In genomic region chr11:67723231-67724013, GRCm38 (mm10) we compare ENCODE assay signal across 29 mouse cellular contexts. TPM values are rescaled to one million over a fixed set of nuclear protein-coding genes. Genes with fewer than 3 reads are reported as not detected.
DNase-seq lines count a peak whose midpoint lies in the region; ATAC-seq and TF ChIP-seq lines count a peak whose summit lies in the region.
"Had no signal": no experiment of that assay in that cellular context is flagged by ENCODE, and none has a peak within 500 bp of the region (broad histone marks: within the 10 kb centered on the region; RNA-seq: fewer than 3 reads in every experiment).

No protein-coding gene starts in this region.

- ATAC-seq in forebrain, embryonic 15.5 days (replicated peaks) = no peak
- ATAC-seq: intestine, embryonic 16.5 days; midbrain, embryonic 16.5 days had no signal

- 44% methylated on average over 8 of the region's 8 CpGs for WGBS in olfactory bulb, adult 2 months
- WGBS in hindbrain, embryonic 10.5 days = 66% methylated on average over 8 of the region's 8 CpGs
- 82% methylated on average over 8 of the region's 8 CpGs for WGBS in forebrain, embryonic 15.5 days

- 0 out of 2 replicates have a peak overlapping the region, but pooled peaks have one; percentile 10 for H3K27ac ChIP-seq in layer of hippocampus, adult 2 months
- peak overlapping the region; percentile 91 for H3K27ac ChIP-seq in olfactory bulb, adult 2 months (ENCODE audit: insufficient read depth, low read depth, low read length)
- H3K27ac ChIP-seq in hindbrain, embryonic 10.5 days = no peak overlapping the region
- H3K27ac ChIP-seq in forebrain, embryonic 15.5 days (replicated peaks) = no peak overlapping the region
- H3K27ac ChIP-seq: gastrocnemius, adult 2 months; hindbrain, embryonic 15.5 days; limb, embryonic 13.5 days; liver, embryonic 13.5 days; lung, embryonic 15.5 days had no signal

- H3K9me3 ChIP-seq in hindbrain, embryonic 10.5 days = no peaks in the 10 kb centered on the region
- no peaks in the 10 kb centered on the region for H3K9me3 ChIP-seq in forebrain, embryonic 15.5 days
- H3K9me3 ChIP-seq: hindbrain, embryonic 15.5 days; limb, embryonic 13.5 days; liver, embryonic 13.5 days; lung, embryonic 15.5 days had no signal

- TF ChIP-seq POLR2A in olfactory bulb, adult 2 months (IDR thresholded peaks at IDR 0.05; ENCODE audit: insufficient read depth, low read depth, low read length) = no peak

- no peaks in the 10 kb centered on the region for H3K27me3 ChIP-seq in hindbrain, embryonic 10.5 days (ENCODE audit: insufficient read depth, poor library complexity, severe bottlenecking)
- H3K27me3 ChIP-seq in forebrain, embryonic 15.5 days = no peaks in the 10 kb centered on the region
- H3K27me3 ChIP-seq: hindbrain, embryonic 15.5 days; limb, embryonic 13.5 days; liver, embryonic 13.5 days; lung, embryonic 15.5 days had no signal

- no peak for DNase-seq in layer of hippocampus, adult 2 months (ENCODE audit: low spot score in 2 of 2)
- DNase-seq in layer of hippocampus, postnatal 14 days (ENCODE audit: low spot score in 2 of 2) = no peak
- peak; percentile 42 to 76 for DNase-seq in frontal cortex, postnatal 36 days (ENCODE audit: low spot score in 2 of 2)
- no peak for DNase-seq in hindbrain, embryonic 10.5 days (ENCODE audit: low spot score)
- DNase-seq in spleen, adult 18-20 months = no peak
- DNase-seq: adrenal gland, postnatal 25 days; cerebellum, adult 11-12 months; cerebellum, postnatal 25 days; gastrocnemius, adult 2 months; heart, postnatal 36 days; liver, embryonic 13.5 days; lung, postnatal 4 days; retina, postnatal 1 day; thymus, postnatal 14 days had no signal

- peaks cover 14% of the 10 kb centered on the region for H3K4me1 ChIP-seq in olfactory bulb, adult 2 months (ENCODE audit: control insufficient read depth, insufficient read depth, low read length)
- no peaks in the 10 kb centered on the region for H3K4me1 ChIP-seq in hindbrain, embryonic 10.5 days (replicated peaks)
- no peaks in the 10 kb centered on the region for H3K4me1 ChIP-seq in forebrain, embryonic 15.5 days
- H3K4me1 ChIP-seq: hindbrain, embryonic 15.5 days; limb, embryonic 13.5 days; liver, embryonic 13.5 days; lung, embryonic 15.5 days had no signal

- no peak overlapping the region for H3K4me2 ChIP-seq in forebrain, embryonic 15.5 days (replicated peaks)
- H3K4me2 ChIP-seq: hindbrain, embryonic 15.5 days; limb, embryonic 13.5 days; liver, embryonic 13.5 days; lung, embryonic 15.5 days had no signal

- no peak for TF ChIP-seq CTCF in layer of hippocampus, adult 2 months (conservative IDR thresholded peaks at IDR 0.05)
- no peak for TF ChIP-seq CTCF in olfactory bulb, adult 2 months (IDR thresholded peaks at IDR 0.05; ENCODE audit: insufficient read depth, low read depth, low read length)

- no peak overlapping the region for H3K9ac ChIP-seq in forebrain, embryonic 15.5 days (replicated peaks)
- H3K9ac ChIP-seq: hindbrain, embryonic 15.5 days; limb, embryonic 13.5 days; liver, embryonic 13.5 days; lung, embryonic 15.5 days had no signal

- H3K36me3 ChIP-seq in hindbrain, embryonic 10.5 days = no peaks in the 10 kb centered on the region
- no peaks in the 10 kb centered on the region for H3K36me3 ChIP-seq in forebrain, embryonic 15.5 days
- H3K36me3 ChIP-seq: hindbrain, embryonic 15.5 days; limb, embryonic 13.5 days; liver, embryonic 13.5 days; lung, embryonic 15.5 days had no signal

- no peak overlapping the region for H3K4me3 ChIP-seq in layer of hippocampus, adult 2 months
- no peak overlapping the region for H3K4me3 ChIP-seq in olfactory bulb, adult 2 months (ENCODE audit: insufficient read depth, low read depth, low read length)
- no peak overlapping the region for H3K4me3 ChIP-seq in hindbrain, embryonic 10.5 days
- H3K4me3 ChIP-seq in forebrain, embryonic 15.5 days = no peak overlapping the region
- H3K4me3 ChIP-seq: gastrocnemius, adult 2 months; hindbrain, embryonic 15.5 days; limb, embryonic 13.5 days; liver, embryonic 13.5 days; lung, embryonic 15.5 days had no signal

RNA-seq across cellular contexts. Expression of gene Rcvrn, which starts 28.3 kb away (rescaled TPM):
- 1 to 10 TPM; 1.4 to 1.9 TPM for total RNA-seq in layer of hippocampus, adult 2 months (2021)
- total RNA-seq in layer of hippocampus, postnatal 14 days (2021) = 1 to 10 TPM; 1.7 to 2.4 TPM
- not detected in 2 replicates for polyA plus RNA-seq in olfactory bulb, adult 2 months (2012; ENCODE audit: insufficient read depth, insufficient read length, low replicate concordance, missing spikeins)
- not detected in 2 replicates for polyA plus RNA-seq in hindbrain, embryonic 10.5 days (2016; fragmentation: Nextera tagmentation; extraction: Ambion mirVana)
- polyA plus RNA-seq in forebrain, embryonic 15.5 days (2015; fragmentation: Nextera tagmentation; extraction: Ambion mirVana) = not detected in 2 replicates
- total RNA-seq: adrenal gland, postnatal 25 days; gastrocnemius, adult 2 months; granulocyte monocyte progenitor cell, adult 5-6 weeks; heart, postnatal 36 days; MEL had no signal
- polyA plus RNA-seq: forebrain, embryonic 11.5 days; heart, embryonic 14.5 days; hindbrain, embryonic 15.5 days; intestine, embryonic 16.5 days; kidney, embryonic 16.5 days; large intestine, adult 2 months; limb, embryonic 13.5 days; liver, embryonic 13.5 days; lung, embryonic 15.5 days; midbrain, embryonic 16.5 days; stomach, embryonic 16.5 days had no signal

RNA-seq across cellular contexts. Expression of gene Glp2r, which starts 47.5 kb away (rescaled TPM):
- 1 to 10 TPM; 1.7 to 2.7 TPM for total RNA-seq in layer of hippocampus, adult 2 months (2021)
- total RNA-seq in layer of hippocampus, postnatal 14 days (2021) = 1 to 10 TPM in 1 of 2 experiments, under 1 TPM in 1; 0.88 to 1.6 TPM
- not detected in 2 replicates for polyA plus RNA-seq in olfactory bulb, adult 2 months (2012; ENCODE audit: insufficient read depth, insufficient read length, low replicate concordance, missing spikeins)
- not detected in 2 replicates for polyA plus RNA-seq in hindbrain, embryonic 10.5 days (2016; fragmentation: Nextera tagmentation; extraction: Ambion mirVana)
- 0.10 and 0.20 TPM in 2 replicates for polyA plus RNA-seq in forebrain, embryonic 15.5 days (2015; fragmentation: Nextera tagmentation; extraction: Ambion mirVana)
- total RNA-seq: adrenal gland, postnatal 25 days; granulocyte monocyte progenitor cell, adult 5-6 weeks; heart, postnatal 36 days; MEL had no signal
- polyA plus RNA-seq: forebrain, embryonic 11.5 days; heart, embryonic 14.5 days had no signal

RNA-seq across cellular contexts. Expression of gene Gsg1l2, which starts 51.0 kb away (rescaled TPM):
- total RNA-seq in layer of hippocampus, adult 2 months (2021) = not detected
- total RNA-seq in layer of hippocampus, postnatal 14 days (2021) = not detected
- polyA plus RNA-seq in olfactory bulb, adult 2 months (2012; ENCODE audit: insufficient read depth, insufficient read length, low replicate concordance, missing spikeins) = not detected in 2 replicates
- not detected in 2 replicates for polyA plus RNA-seq in hindbrain, embryonic 10.5 days (2016; fragmentation: Nextera tagmentation; extraction: Ambion mirVana)
- not detected in 2 replicates for polyA plus RNA-seq in forebrain, embryonic 15.5 days (2015; fragmentation: Nextera tagmentation; extraction: Ambion mirVana)
- total RNA-seq: adrenal gland, postnatal 25 days; gastrocnemius, adult 2 months; granulocyte monocyte progenitor cell, adult 5-6 weeks; heart, postnatal 36 days; layer of hippocampus, postnatal 25 days; MEL had no signal
- polyA plus RNA-seq: forebrain, embryonic 11.5 days; heart, embryonic 14.5 days; hindbrain, embryonic 15.5 days; kidney, embryonic 16.5 days; limb, embryonic 13.5 days; liver, embryonic 13.5 days; lung, embryonic 15.5 days; midbrain, embryonic 16.5 days had no signal

Comparison
In these comparisons a context has a peak if more than half of its experiments do, and no peak if none do; other contexts are left out.
1. DNase-seq: peak in frontal cortex, postnatal 36 days (2 of 2); none in layer of hippocampus, adult 2 months (0 of 2), layer of hippocampus, postnatal 14 days (0 of 2), hindbrain, embryonic 10.5 days (single experiment) and spleen, adult 18-20 months (0 of 2).
2. H3K27ac ChIP-seq: peak in layer of hippocampus, adult 2 months (single experiment) and olfactory bulb, adult 2 months (single experiment); none in hindbrain, embryonic 10.5 days (single experiment) and forebrain, embryonic 15.5 days (single experiment).